Mouse (Mus musculus): ENCODE results near the gene Itpkb.

The Itpkb gene

GRCm38 (mm10) chr1:180330145-180330706 is at the start of gene Itpkb:
Gene Itpkb, plus strand, starts transcription at chr1:180330485.
- DNase-seq: peak; percentile 83 to 84

- DNase-seq: no peak
Observed at GRCm38 (mm10) chr1:180282581-180282980, 47.7 kb upstream of the Itpkb start.

GRCm38 (mm10) chr1:180283813-180284768 is 46.2 kb upstream of the Itpkb start:
- DNase-seq: no peak

- DNase-seq: no peak
Observed at GRCm38 (mm10) chr1:180286081-180286831, 44.0 kb upstream of the Itpkb start.

DNA sequence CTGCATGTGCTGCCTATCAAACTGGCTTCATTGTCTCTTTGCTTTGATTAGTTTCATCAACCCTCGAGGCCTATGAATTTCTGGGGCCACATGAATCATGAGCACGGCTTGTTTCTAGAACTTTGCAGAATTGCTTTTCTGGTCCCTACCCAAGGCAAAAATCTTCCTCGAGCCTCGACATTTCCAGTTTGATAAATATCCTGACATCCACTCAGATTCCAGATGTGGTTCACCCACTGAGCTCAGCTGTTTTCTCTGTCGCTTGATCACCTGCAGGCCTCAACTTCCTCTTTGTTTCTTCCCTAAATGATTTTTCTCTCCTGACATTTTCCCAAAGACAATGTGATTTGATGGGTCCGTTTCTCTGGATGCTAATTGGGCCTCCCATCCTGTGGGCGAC is 42.1 kb upstream of the Itpkb start:
- DNase-seq: no peak

DNA sequence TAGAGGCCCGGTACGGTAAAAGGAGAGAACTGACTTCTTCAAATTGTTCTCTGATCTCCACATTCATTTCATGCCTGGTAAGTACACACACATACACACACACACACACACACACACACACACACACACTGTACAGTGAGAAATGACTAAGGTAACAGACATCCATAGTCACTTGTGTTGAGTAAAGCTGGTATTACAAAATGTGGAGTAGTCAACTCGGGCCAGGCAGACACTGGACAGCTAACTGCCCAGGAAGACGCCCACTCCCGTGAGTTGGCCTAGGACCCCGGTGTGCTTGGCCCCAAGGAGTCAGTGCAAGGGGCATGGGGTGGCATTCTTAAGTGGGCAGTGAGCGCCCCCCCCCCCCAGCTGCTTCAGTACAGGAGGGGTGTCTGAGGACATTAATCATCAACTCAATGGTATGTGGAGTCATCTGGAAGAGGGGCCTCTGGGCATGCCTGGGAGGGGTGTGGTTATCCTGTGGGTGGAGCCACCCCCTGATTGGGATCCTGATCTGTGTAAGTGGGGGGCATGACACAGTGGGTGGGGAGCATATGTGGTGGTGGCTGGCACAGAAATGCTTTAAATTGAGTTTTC is 41.3 kb upstream of the Itpkb start:
- DNase-seq: no peak

GRCm38 (mm10) chr1:180289788-180290187 is 40.5 kb upstream of the Itpkb start:
- no peak for DNase-seq

DNA sequence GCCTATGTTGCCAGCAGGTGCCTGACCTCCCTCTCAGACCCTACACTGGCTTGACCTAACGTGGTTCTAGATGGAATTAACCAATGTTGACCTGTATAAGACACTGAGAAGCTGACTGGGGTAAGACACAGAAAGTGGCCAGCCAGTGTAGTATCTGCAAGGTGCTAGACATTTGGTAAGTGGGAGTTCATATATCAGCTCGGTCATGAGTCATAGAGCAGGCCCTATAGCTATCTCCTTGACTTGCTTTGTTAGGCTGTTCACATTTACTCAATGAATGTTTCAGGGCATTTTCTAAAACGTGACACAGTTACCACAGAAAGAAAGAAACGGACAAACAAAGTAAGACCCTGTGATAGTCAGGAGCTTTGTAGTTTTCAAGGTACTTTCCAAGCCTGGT is 39.9 kb upstream of the Itpkb start:
- no peak for DNase-seq

- peak; percentile 52 to 62 for DNase-seq
Observed at GRCm38 (mm10) chr1:180296088-180296487, 34.2 kb upstream of the Itpkb start.

DNA sequence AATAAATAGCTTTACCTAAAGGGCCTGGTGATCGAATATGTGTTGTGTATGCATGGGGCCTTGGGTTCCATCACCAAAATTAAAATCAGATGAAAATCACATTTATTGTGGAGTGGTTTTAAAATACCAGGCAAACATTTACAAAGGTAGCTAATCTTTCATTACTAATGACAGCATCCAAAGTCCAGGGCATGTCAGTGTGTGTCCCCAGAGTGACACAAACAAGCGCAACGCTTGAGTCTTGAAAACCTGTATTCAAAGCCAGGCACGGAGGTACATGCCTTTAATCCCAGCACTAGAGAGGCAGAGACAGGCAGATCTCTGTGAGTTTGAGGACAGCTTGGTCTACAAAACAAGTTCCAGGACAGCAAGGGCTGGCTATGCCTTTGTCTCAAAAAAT is 30.6 kb upstream of the Itpkb start:
- DNase-seq: no peak

DNA sequence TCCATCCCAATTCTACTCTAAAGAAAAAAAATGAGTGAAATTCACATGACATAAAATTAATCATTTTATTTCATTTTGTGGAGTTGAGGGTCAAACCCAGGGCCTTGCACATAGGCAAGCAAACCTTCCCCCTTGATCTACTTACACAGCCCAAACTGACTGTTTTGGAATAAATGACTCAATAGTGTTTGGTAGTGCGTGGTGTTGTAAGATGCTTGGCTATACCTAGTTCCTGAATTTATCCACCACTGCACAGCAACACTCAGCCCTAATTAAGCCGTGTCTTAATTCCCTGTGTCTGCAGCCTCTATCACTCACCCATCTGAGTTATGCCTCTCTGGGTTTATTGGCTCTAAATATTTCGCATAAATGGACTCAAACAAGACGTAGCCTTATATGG is 30.0 kb upstream of the Itpkb start:
- peak; percentile 39 to 42 for DNase-seq

- DNase-seq: no peak
Observed at GRCm38 (mm10) chr1:180300997-180301396, 29.3 kb upstream of the Itpkb start.

DNA sequence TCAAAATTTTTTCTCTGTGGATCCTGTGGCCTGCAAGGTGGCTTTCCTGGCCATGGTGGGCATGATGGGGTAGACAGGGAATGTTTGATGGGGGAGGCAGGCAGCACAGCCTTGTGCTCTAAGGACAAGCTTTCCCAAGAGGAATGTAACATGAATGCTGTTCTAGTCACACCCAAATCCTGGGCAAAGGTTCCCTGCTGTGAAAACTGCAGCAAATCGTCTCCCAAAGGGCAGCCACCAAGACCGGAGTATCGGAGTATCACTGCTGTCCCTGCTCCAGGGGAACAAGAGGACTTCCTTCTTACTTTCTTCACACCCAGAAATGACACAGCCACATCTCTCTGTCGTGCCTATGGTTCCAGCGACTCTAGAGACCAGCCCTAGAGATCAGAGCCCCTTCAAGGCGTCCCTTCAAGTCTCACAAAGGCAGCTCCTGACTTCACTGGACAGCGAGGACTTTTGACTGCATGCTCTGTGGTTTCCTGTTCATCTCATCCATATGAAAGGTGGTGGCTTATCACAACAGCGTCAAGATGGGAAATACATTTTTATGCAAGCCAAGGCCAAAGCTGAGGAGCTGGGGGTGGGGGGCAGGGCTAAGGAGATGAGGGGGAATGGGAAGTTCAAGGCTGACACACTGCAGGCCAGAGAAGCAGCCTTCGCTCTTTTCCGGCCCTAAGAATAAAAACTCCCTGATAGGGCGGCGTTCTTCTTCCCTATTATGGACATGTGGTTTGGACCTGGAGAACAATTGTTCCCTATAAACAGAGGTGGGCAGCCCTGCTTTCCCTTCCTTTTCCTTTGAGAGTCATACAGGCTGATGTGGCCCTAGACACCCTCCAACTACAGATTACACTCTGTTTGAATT is 27.8 kb upstream of the Itpkb start:
- no peak for DNase-seq

DNA sequence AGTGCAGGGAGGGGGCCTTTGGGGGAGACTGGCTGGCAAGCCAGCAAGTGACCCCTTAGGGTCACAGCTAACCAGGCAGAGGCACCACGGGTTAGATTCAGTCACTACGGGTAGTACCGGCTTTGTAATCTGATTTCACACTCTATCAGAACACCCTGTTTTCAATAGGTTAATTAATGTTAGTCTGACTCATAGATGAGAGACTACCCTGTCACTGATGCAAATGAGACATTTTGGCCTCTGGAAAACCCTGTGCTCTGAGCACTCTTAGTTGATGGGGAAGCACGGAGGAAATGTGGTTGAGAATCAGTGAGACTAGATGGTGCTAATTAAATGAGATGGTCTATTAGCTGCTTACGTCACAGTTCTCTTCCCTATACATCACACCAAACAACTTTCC is 26.7 kb upstream of the Itpkb start:
- DNase-seq: no peak

- DNase-seq: no peak
Observed at GRCm38 (mm10) chr1:180306889-180307288, 23.4 kb upstream of the Itpkb start.

DNA sequence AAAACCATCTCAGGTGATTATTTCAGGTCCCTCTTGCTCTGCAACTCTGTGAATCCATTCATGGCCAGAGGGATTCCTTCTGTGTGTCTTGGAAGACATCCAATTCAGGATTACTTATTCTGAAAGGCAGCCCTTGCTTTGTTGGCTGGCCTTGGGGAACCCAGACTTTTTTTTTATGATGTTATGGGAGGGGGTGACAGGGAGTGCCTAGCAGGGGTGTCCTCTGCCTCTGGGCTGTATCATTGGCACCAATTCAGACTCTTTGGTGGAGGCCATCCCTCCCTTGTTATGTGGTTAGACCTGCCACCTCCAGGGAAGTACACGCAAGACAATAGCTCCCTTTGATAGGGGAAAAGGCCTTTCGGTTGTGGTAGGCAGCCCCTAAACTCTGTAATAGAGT is 22.6 kb upstream of the Itpkb start:
- DNase-seq: no peak

- no peak for DNase-seq
Observed at GRCm38 (mm10) chr1:180308897-180309296, 21.4 kb upstream of the Itpkb start.

DNA sequence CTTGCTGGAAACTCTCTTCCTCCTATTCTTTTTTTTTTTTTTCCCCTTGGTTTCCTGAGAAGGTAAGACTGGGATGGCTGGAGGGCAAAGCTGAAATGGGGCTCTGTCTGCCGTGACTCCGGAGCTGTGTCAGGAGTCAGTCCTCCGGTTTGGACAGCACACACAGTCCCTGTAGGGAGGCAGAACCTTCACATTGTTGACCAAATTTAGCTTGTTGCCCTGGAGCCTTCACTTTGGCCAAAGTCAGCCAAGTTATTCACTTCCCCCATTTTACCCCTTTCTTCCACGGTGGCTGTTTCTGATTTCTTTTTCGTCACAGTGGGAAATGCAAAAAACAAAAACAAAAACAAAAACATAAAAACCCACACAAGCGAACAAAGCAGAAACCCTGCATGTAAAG is 18.0 kb upstream of the Itpkb start:
- DNase-seq: no peak

- no peak for DNase-seq
Observed at GRCm38 (mm10) chr1:180312792-180313311, 17.4 kb upstream of the Itpkb start.

GRCm38 (mm10) chr1:180313517-180314440 is 16.5 kb upstream of the Itpkb start:
- DNase-seq: no peak

DNA sequence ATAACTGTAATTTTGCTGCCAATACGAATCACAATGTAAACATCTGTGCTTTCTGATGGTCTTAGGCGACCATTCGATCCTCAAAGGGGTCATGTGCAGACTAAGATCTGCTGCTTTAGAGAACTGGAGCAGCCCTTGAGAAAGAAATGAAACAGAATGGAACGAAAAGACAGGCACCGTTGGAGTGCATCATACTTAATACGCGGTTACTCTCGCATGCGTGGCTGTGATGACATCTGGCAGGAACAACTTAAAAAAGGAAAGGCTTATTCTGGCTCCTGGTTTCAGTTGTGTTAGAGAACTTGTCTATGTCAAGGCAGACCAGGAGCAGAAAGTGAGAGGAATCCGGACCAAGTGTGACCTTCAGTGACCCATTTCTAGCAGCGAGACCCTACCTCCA is 15.6 kb upstream of the Itpkb start:
- DNase-seq: peak; percentile 32 to 39

Measured in B cell, adult 2 months (primary cell).